Mouse (Mus musculus): ENCODE results near the gene Kdf1.

GRCm38 (mm10) chr4:133471135-133471821 lies 47.5 kb upstream of the Kdf1 start:
- TF ChIP-seq CTCF (IDR thresholded peaks at IDR 0.05; ENCODE audit: low read depth) (peak; percentile 29; the same call in 1 of the 2 replicates), EP300 (IDR thresholded peaks at IDR 0.05; ENCODE audit: low read depth) (no peak)

Data from liver, embryonic 14.5 days (tissue).